Mouse (Mus musculus): ENCODE data around the gene Cfap206. TPM values are rescaled to one million over a fixed set of nuclear protein-coding genes. Genes with fewer than 3 reads are reported as not detected.

The Cfap206 gene
- polyA plus RNA-seq, 1 experiment from 2014 or later: 10.1 TPM

DNA sequence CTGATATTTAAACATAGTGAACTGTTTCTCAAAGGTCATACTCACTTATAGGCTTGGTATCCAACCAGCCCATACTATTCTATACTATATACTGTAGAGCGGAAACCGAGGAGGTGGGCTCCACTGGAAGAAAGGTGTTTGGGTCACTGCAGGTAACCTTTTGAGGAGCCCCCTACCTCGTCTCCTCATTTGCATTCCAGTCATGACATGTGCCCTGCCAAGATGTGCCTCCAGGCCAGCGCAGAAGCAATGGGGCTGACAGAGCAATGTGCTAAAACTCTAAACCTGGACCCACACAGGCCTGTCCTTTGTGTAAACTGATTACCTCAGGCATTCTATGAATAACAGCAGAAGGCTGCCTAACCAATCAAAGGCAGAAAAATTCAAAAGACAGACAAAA is 5.7 kb downstream of the Cfap206 start:
- no peak overlapping the region for H3K9ac ChIP-seq (ENCODE audit: low read depth, low read length)
- DNase-seq (ENCODE audit: low spot score) (no peak), ATAC-seq (ENCODE audit: low read depth) (no peak)
- peaks cover 7% of the 10 kb centered on the region for H3K9me3 ChIP-seq (ENCODE audit: control insufficient read depth, low read length)
- H3K4me1 ChIP-seq (ENCODE audit: control insufficient read depth, insufficient read depth, low read length): no peaks in the 10 kb centered on the region
- no peaks in the 10 kb centered on the region for H3K36me3 ChIP-seq (ENCODE audit: control insufficient read depth, insufficient read depth, low read length)
- no peak overlapping the region for H3K4me2 ChIP-seq (ENCODE audit: low read depth, low read length)
- H3K27me3 ChIP-seq (replicated peaks; ENCODE audit: control insufficient read depth, insufficient read depth, low read length): 0 out of 2 replicates have a peak, but pooled peaks cover 5% of the 10 kb centered on the region
- no peak overlapping the region for H3K4me3 ChIP-seq (ENCODE audit: low read depth, low read length)
- WGBS: 52% methylated on average over 4 of the region's 4 CpGs
- H3K27ac ChIP-seq (replicated peaks; ENCODE audit: low read depth, low read length): no peak overlapping the region

- Histone ChIP-seq H3K9me3 (ENCODE audit: control insufficient read depth, low read length) (peaks cover 7% of the 10 kb centered on the region), H3K4me2 (ENCODE audit: low read depth, low read length) (no peak overlapping the region), H3K4me3 (ENCODE audit: low read depth, low read length) (no peak overlapping the region), H3K9ac (ENCODE audit: low read depth, low read length) (no peak overlapping the region), H3K4me1 (ENCODE audit: control insufficient read depth, insufficient read depth, low read length) (no peaks in the 10 kb centered on the region), H3K27ac (replicated peaks; ENCODE audit: low read depth, low read length) (no peak overlapping the region), H3K27me3 (replicated peaks; ENCODE audit: control insufficient read depth, insufficient read depth, low read length) (no peaks in the 10 kb centered on the region), H3K36me3 (ENCODE audit: control insufficient read depth, insufficient read depth, low read length) (no peaks in the 10 kb centered on the region)
- no peak for ATAC-seq (ENCODE audit: low read depth)
- 62% methylated on average over 4 of the region's 4 CpGs for WGBS
- no peak for DNase-seq (ENCODE audit: low spot score)
Measured at GRCm38 (mm10) chr4:34723186-34723585, 6.8 kb downstream of the Cfap206 start.

DNA sequence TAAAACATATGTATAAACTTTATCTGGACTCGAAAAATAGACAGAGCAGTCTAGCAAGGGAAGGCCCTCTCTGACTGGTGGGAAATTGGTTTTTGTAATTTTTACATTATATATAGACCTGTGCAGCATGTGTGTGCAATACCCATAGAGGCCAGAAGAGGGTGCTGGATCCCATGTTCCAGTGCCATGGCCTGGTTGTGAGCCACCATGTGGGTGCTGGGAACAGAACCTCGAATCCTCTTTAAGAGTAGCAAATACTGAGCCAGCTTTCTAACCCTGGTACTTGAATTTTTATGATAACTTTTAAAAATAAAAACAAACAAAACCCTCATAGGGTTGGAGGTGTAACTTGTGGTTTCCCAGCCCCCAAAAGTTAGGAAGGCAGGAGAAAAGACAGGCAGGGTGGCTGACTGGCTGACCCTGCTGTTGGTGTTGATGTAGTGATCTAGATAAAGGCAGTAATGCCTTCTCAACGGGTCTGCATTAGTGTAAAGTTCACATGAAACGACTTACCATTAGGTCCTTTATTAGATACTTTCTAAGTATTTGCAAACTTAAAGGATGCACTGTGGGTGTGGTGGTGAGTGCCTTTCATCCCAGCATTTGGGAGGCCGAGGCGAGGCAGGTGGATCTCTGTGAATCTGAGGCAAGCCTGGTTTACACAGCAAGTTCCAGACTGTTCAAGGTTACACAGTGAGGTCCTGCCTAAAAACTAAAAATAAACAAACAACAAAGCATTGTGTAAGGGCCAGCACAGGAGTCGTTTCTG is 9.7 kb downstream of the Cfap206 start:
- Histone ChIP-seq H3K4me3 (ENCODE audit: low read depth, low read length) (no peak overlapping the region), H3K9me3 (ENCODE audit: control insufficient read depth, low read length) (peaks cover 7% of the 10 kb centered on the region), H3K27me3 (replicated peaks; ENCODE audit: control insufficient read depth, insufficient read depth, low read length) (no peaks in the 10 kb centered on the region), H3K9ac (ENCODE audit: low read depth, low read length) (no peak overlapping the region), H3K36me3 (ENCODE audit: control insufficient read depth, insufficient read depth, low read length) (no peaks in the 10 kb centered on the region), H3K4me1 (ENCODE audit: control insufficient read depth, insufficient read depth, low read length) (no peaks in the 10 kb centered on the region), H3K27ac (replicated peaks; ENCODE audit: low read depth, low read length) (no peak overlapping the region), H3K4me2 (ENCODE audit: low read depth, low read length) (no peak overlapping the region)
- WGBS: 90% methylated on average over 7 of the region's 7 CpGs
- DNase-seq (ENCODE audit: low spot score) (no peak), ATAC-seq (ENCODE audit: low read depth) (no peak)

DNA sequence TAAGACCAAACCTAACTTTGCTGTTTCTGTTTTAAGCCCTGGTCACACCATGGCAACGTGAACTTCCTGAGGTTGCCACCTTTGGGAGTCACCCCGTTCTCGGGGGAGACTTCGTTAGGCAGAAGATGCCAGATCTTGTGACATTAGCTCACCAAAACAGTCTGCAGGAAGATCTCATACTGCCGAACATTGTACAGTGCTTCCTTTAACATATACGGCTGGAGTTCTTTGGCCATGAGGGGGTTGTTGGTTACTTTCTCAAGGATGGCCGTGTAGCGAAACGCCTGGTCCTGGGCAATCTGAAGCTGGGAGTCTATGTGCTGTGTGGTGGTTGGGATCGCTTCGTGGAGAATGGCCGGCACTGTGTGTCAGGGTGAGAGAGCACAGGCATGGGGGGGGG is 10.6 kb downstream of the Cfap206 start:
- WGBS: 95% methylated on average over 12 of the region's 12 CpGs
- ATAC-seq (ENCODE audit: low read depth) (no peak), DNase-seq (ENCODE audit: low spot score) (no peak)

GRCm38 (mm10) chr4:34715062-34715461 is 14.9 kb downstream of the Cfap206 start:
- peaks cover 2% of the 10 kb centered on the region for H3K9me3 ChIP-seq (ENCODE audit: control insufficient read depth, low read length)
- H3K27me3 ChIP-seq (replicated peaks; ENCODE audit: control insufficient read depth, insufficient read depth, low read length): no peaks in the 10 kb centered on the region
- ATAC-seq (ENCODE audit: low read depth): no peak
- H3K4me3 ChIP-seq (ENCODE audit: low read depth, low read length): no peak overlapping the region
- WGBS: 94% methylated on average over 1 of the region's 1 CpGs
- DNase-seq (ENCODE audit: low spot score): no peak
- no peaks in the 10 kb centered on the region for H3K36me3 ChIP-seq (ENCODE audit: control insufficient read depth, insufficient read depth, low read length)
- no peak overlapping the region for H3K9ac ChIP-seq (ENCODE audit: low read depth, low read length)
- no peaks in the 10 kb centered on the region for H3K4me1 ChIP-seq (ENCODE audit: control insufficient read depth, insufficient read depth, low read length)
- no peak overlapping the region for H3K4me2 ChIP-seq (ENCODE audit: low read depth, low read length)
- no peak overlapping the region for H3K27ac ChIP-seq (replicated peaks; ENCODE audit: low read depth, low read length)

More for the DNA sequence above, 10.6 kb downstream of the Cfap206 start:
- no peak overlapping the region for H3K4me3 ChIP-seq (ENCODE audit: low read depth, low read length)
- no peaks in the 10 kb centered on the region for H3K36me3 ChIP-seq (ENCODE audit: control insufficient read depth, insufficient read depth, low read length)
- H3K4me2 ChIP-seq (ENCODE audit: low read depth, low read length): no peak overlapping the region
- no peak overlapping the region for H3K27ac ChIP-seq (replicated peaks; ENCODE audit: low read depth, low read length)
- no peak overlapping the region for H3K9ac ChIP-seq (ENCODE audit: low read depth, low read length)
- H3K27me3 ChIP-seq (replicated peaks; ENCODE audit: control insufficient read depth, insufficient read depth, low read length): no peaks in the 10 kb centered on the region
- no peaks in the 10 kb centered on the region for H3K4me1 ChIP-seq (ENCODE audit: control insufficient read depth, insufficient read depth, low read length)
- peaks cover 7% of the 10 kb centered on the region for H3K9me3 ChIP-seq (ENCODE audit: control insufficient read depth, low read length)

- no peaks in the 10 kb centered on the region for H3K27me3 ChIP-seq (replicated peaks; ENCODE audit: control insufficient read depth, insufficient read depth, low read length)
- ATAC-seq (ENCODE audit: low read depth) (no peak), DNase-seq (ENCODE audit: low spot score) (no peak)
- H3K4me3 ChIP-seq (ENCODE audit: low read depth, low read length): no peak overlapping the region
- no peak overlapping the region for H3K27ac ChIP-seq (replicated peaks; ENCODE audit: low read depth, low read length)
- H3K36me3 ChIP-seq (ENCODE audit: control insufficient read depth, insufficient read depth, low read length): no peaks in the 10 kb centered on the region
- no peaks in the 10 kb centered on the region for H3K9me3 ChIP-seq (ENCODE audit: control insufficient read depth, low read length)
- WGBS: 73% methylated on average over 3 of the region's 3 CpGs
- H3K9ac ChIP-seq (ENCODE audit: low read depth, low read length): no peak overlapping the region
- no peak overlapping the region for H3K4me2 ChIP-seq (ENCODE audit: low read depth, low read length)
- no peaks in the 10 kb centered on the region for H3K4me1 ChIP-seq (ENCODE audit: control insufficient read depth, insufficient read depth, low read length)
Measured at GRCm38 (mm10) chr4:34708127-34708526, 21.9 kb downstream of the Cfap206 start.

- no peaks in the 10 kb centered on the region for H3K36me3 ChIP-seq (ENCODE audit: control insufficient read depth, insufficient read depth, low read length)
- no peak for DNase-seq (ENCODE audit: low spot score)
- no peak overlapping the region for H3K9ac ChIP-seq (ENCODE audit: low read depth, low read length)
- H3K4me1 ChIP-seq (ENCODE audit: control insufficient read depth, insufficient read depth, low read length): no peaks in the 10 kb centered on the region
- H3K4me3 ChIP-seq (ENCODE audit: low read depth, low read length): no peak overlapping the region
- no peaks in the 10 kb centered on the region for H3K27me3 ChIP-seq (replicated peaks; ENCODE audit: control insufficient read depth, insufficient read depth, low read length)
- no peak overlapping the region for H3K27ac ChIP-seq (replicated peaks; ENCODE audit: low read depth, low read length)
- WGBS: 83% methylated on average over 3 of the region's 3 CpGs
- ATAC-seq (ENCODE audit: low read depth): no peak
- no peaks in the 10 kb centered on the region for H3K9me3 ChIP-seq (ENCODE audit: control insufficient read depth, low read length)
- no peak overlapping the region for H3K4me2 ChIP-seq (ENCODE audit: low read depth, low read length)
Measured at GRCm38 (mm10) chr4:34707248-34707647, 22.8 kb downstream of the Cfap206 start.

GRCm38 (mm10) chr4:34703029-34703428 is 27.0 kb downstream of the Cfap206 start:
- H3K27me3 ChIP-seq (replicated peaks; ENCODE audit: control insufficient read depth, insufficient read depth, low read length): no peaks in the 10 kb centered on the region
- H3K9ac ChIP-seq (ENCODE audit: low read depth, low read length): no peak overlapping the region
- H3K36me3 ChIP-seq (ENCODE audit: control insufficient read depth, insufficient read depth, low read length): no peaks in the 10 kb centered on the region
- 65% methylated on average over 4 of the region's 4 CpGs for WGBS
- H3K4me1 ChIP-seq (ENCODE audit: control insufficient read depth, insufficient read depth, low read length): no peaks in the 10 kb centered on the region
- no peak overlapping the region for H3K4me3 ChIP-seq (ENCODE audit: low read depth, low read length)
- no peak overlapping the region for H3K4me2 ChIP-seq (ENCODE audit: low read depth, low read length)
- H3K27ac ChIP-seq (replicated peaks; ENCODE audit: low read depth, low read length): no peak overlapping the region
- H3K9me3 ChIP-seq (ENCODE audit: control insufficient read depth, low read length): no peaks in the 10 kb centered on the region
- ATAC-seq (ENCODE audit: low read depth) (no peak), DNase-seq (ENCODE audit: low spot score) (no peak)

GRCm38 (mm10) chr4:34702231-34702630 is 27.8 kb downstream of the Cfap206 start:
- H3K9me3 ChIP-seq (ENCODE audit: control insufficient read depth, low read length): no peaks in the 10 kb centered on the region

More at GRCm38 (mm10) chr4:34702231-34702630, 27.8 kb downstream of the Cfap206 start:
- ATAC-seq (ENCODE audit: low read depth) (no peak), DNase-seq (ENCODE audit: low spot score) (no peak)
- no peak overlapping the region for H3K4me2 ChIP-seq (ENCODE audit: low read depth, low read length)
- no peaks in the 10 kb centered on the region for H3K36me3 ChIP-seq (ENCODE audit: control insufficient read depth, insufficient read depth, low read length)
- no peaks in the 10 kb centered on the region for H3K4me1 ChIP-seq (ENCODE audit: control insufficient read depth, insufficient read depth, low read length)
- no peaks in the 10 kb centered on the region for H3K27me3 ChIP-seq (replicated peaks; ENCODE audit: control insufficient read depth, insufficient read depth, low read length)
- H3K4me3 ChIP-seq (ENCODE audit: low read depth, low read length): no peak overlapping the region
- H3K27ac ChIP-seq (replicated peaks; ENCODE audit: low read depth, low read length): no peak overlapping the region
- WGBS: 92% methylated on average over 11 of the region's 11 CpGs
- H3K9ac ChIP-seq (ENCODE audit: low read depth, low read length): no peak overlapping the region

Measured in embryonic facial prominence, embryonic 14.5 days (tissue).